15 mouse cellular contexts compared by ENCODE assay signal in genomic region chr13:18858183-18858582, GRCm38 (mm10).
DNase-seq lines count a peak whose midpoint lies in the region; ATAC-seq and TF ChIP-seq lines count a peak whose summit lies in the region.
"Had no signal": no experiment of that assay in that cellular context is flagged by ENCODE, and none has a peak within 500 bp of the region (broad histone marks: within the 10 kb centered on the region; RNA-seq: fewer than 3 reads in every experiment).

No protein-coding gene starts in this region.

- no peak overlapping the region for H3K4me2 ChIP-seq in limb, embryonic 14.5 days (replicated peaks; ENCODE audit: low read depth, low read length, severe bottlenecking)
- H3K4me2 ChIP-seq: heart, embryonic 13.5 days; hindbrain, embryonic 12.5 days; limb, embryonic 15.5 days; lung, embryonic 14.5 days had no signal

- no peak overlapping the region for H3K9ac ChIP-seq in limb, embryonic 14.5 days (ENCODE audit: low read depth, low read length, severe bottlenecking)
- H3K9ac ChIP-seq: heart, embryonic 13.5 days; hindbrain, embryonic 12.5 days; limb, embryonic 15.5 days; lung, embryonic 14.5 days had no signal

- ATAC-seq in limb, embryonic 14.5 days (ENCODE audit: low FRiP score, low read depth): no peak
- ATAC-seq: Patski had no signal

- no peak overlapping the region for H3K27ac ChIP-seq in limb, embryonic 14.5 days (replicated peaks; ENCODE audit: low read depth, low read length)
- H3K27ac ChIP-seq in limb, embryonic 10.5 days: no peak overlapping the region
- H3K27ac ChIP-seq: heart, embryonic 13.5 days; hindbrain, embryonic 12.5 days; limb, embryonic 15.5 days had no signal

- no peaks in the 10 kb centered on the region for H3K4me1 ChIP-seq in limb, embryonic 14.5 days (ENCODE audit: control insufficient read depth, insufficient read depth, low read length)
- no peaks in the 10 kb centered on the region for H3K4me1 ChIP-seq in limb, embryonic 10.5 days
- H3K4me1 ChIP-seq: limb, embryonic 15.5 days had no signal

- TF ChIP-seq POLR2A in limb, embryonic 14.5 days (IDR thresholded peaks at IDR 0.05; ENCODE audit: borderline replicate concordance, extremely low read depth, insufficient read depth, insufficient read length): no peak

- 71% methylated on average over 4 of the region's 4 CpGs for WGBS in limb, embryonic 14.5 days
- 84% methylated on average over 4 of the region's 4 CpGs for WGBS in limb, embryonic 10.5 days

- peak; percentile 11 for DNase-seq in limb, embryonic 14.5 days (ENCODE audit: low spot score)
- no peak for DNase-seq in limb, embryonic 10.5 days (ENCODE audit: low spot score)
- peak; percentile 86 to 92 for DNase-seq in frontal cortex, postnatal 36 days (ENCODE audit: low spot score in 2 of 2)
- peak; percentile 78 to 79 for DNase-seq in layer of hippocampus, postnatal 36 days
- DNase-seq in right cerebral cortex, postnatal 14 days: peak; percentile 69
- no peak for DNase-seq in embryo, embryonic 10 days (ENCODE audit: low spot score)
- DNase-seq in cerebellum, postnatal 25 days: no peak
- DNase-seq in kidney, adult 9 months: no peak
- DNase-seq: gastrocnemius, postnatal 10 days; kidney, adult 11 months; lung, embryonic 14.5 days had no signal

- no peak overlapping the region for H3K4me3 ChIP-seq in limb, embryonic 14.5 days (replicated peaks; ENCODE audit: low read length)
- no peak overlapping the region for H3K4me3 ChIP-seq in limb, embryonic 10.5 days
- H3K4me3 ChIP-seq: heart, embryonic 13.5 days; hindbrain, embryonic 12.5 days; limb, embryonic 15.5 days had no signal

- peaks cover 11% of the 10 kb centered on the region for H3K36me3 ChIP-seq in limb, embryonic 14.5 days (ENCODE audit: control insufficient read depth, insufficient read depth, low read length)
- H3K36me3 ChIP-seq in limb, embryonic 10.5 days: peaks cover 3% of the 10 kb centered on the region; the same call in 1 of the 2 replicates

- no peaks in the 10 kb centered on the region for H3K9me3 ChIP-seq in limb, embryonic 14.5 days (ENCODE audit: control insufficient read depth, low read length)
- no peaks in the 10 kb centered on the region for H3K9me3 ChIP-seq in limb, embryonic 10.5 days (replicated peaks)
- H3K9me3 ChIP-seq: heart, embryonic 13.5 days; hindbrain, embryonic 12.5 days; limb, embryonic 15.5 days had no signal

- H3K27me3 ChIP-seq in limb, embryonic 14.5 days (ENCODE audit: control insufficient read depth, insufficient read depth, low read length): no peaks in the 10 kb centered on the region
- H3K27me3 ChIP-seq in limb, embryonic 10.5 days (ENCODE audit: low read depth, poor library complexity, severe bottlenecking): no peaks in the 10 kb centered on the region
- H3K27me3 ChIP-seq: heart, embryonic 13.5 days; hindbrain, embryonic 12.5 days; limb, embryonic 15.5 days; Patski had no signal

Comparison
In these comparisons a context has a peak if more than half of its experiments do, and no peak if none do; other contexts are left out.
1. DNase-seq: peak in limb, embryonic 14.5 days (single experiment), frontal cortex, postnatal 36 days (2 of 2), layer of hippocampus, postnatal 36 days (2 of 2) and right cerebral cortex, postnatal 14 days (single experiment); none in limb, embryonic 10.5 days (single experiment), embryo, embryonic 10 days (single experiment), cerebellum, postnatal 25 days (0 of 2) and kidney, adult 9 months (single experiment).